Mouse (Mus musculus) liver, adult 2 months (tissue): ENCODE results near the gene Gm3453.
"Not testable (repeated sequence)": the region's sequence is repeated elsewhere in the genome, so short reads cannot be mapped to it uniquely, and the experiment has no call there.

Experiments
- CTCF ChIP-seq: fragments of 200-500 bp; IDR thresholded peaks from 2 replicates; pipeline ENCODE4 v1.5.1; 2011; ENCODE audit warnings: low read depth, low read length, control low read depth
- POLR2A ChIP-seq: fragments of 200-500 bp; IDR thresholded peaks from 2 replicates; pipeline ENCODE4 v1.6.1; 2011; ENCODE audit warnings: low read length, control low read depth; ENCODE audit not compliant: insufficient read depth; ENCODE audit errors: extremely low read depth

GRCm38 (mm10) chr14:5962441-5962840 lies 16.5 kb downstream of the Gm3453 start:
- TF ChIP-seq CTCF, POLR2A: not testable (repeated sequence)
